Mouse (Mus musculus): ENCODE results near the gene Gm10260. TPM values are rescaled to one million over a fixed set of nuclear protein-coding genes. Genes with fewer than 3 reads are reported as not detected.

Gene Gm10260
- polyA plus RNA-seq, 1 experiment from 2014 or later: 4.9 TPM

GRCm38 (mm10) chr13:97776702-97777101, 16.3 kb upstream of the Gm10260 start:
- Histone ChIP-seq H3K4me3 (ENCODE audit: low read depth, low read length) (no peak overlapping the region), H3K27me3 (ENCODE audit: control insufficient read depth, insufficient read depth, low read depth, low read length) (no peaks in the 10 kb centered on the region), H3K27ac (ENCODE audit: low read length) (peak overlapping the region; percentile 55), H3K9ac (ENCODE audit: low read depth, low read length) (0 out of 2 replicates have a peak overlapping the region, but pooled peaks have one; percentile 10), H3K4me1 (ENCODE audit: control insufficient read depth, low read depth, low read length) (peaks cover 47% of the 10 kb centered on the region), H3K36me3 (ENCODE audit: control insufficient read depth, insufficient read depth) (no peaks in the 10 kb centered on the region), H3K9me3 (replicated peaks; ENCODE audit: control insufficient read depth, low read length) (no peaks in the 10 kb centered on the region), H3K4me2 (ENCODE audit: low read depth, low read length) (no peak overlapping the region)
- ATAC-seq (ENCODE audit: low read depth): no peak
- WGBS (ENCODE audit: insufficient replicate concordance): 82% methylated on average over 3 of the region's 3 CpGs

DNA sequence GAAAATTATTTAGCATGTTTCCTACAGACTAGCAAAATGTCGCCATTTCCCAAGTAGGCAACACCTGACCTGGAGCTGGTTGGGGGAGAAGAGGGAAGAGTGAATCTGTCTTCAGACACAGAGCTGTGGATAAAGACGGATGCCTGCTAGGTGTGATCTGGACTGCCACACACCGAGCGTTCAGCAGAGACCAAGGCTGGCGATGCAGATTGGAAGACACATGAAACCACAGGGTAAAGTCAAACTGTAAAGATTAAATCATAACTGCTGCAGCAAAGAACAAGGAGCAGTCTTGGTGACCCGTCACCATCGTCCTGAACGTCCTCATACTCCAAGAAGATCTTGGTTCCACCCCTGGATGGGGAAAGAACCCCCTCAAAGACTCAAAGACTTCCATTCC, 15.5 kb upstream of the Gm10260 start:
- Histone ChIP-seq H3K4me3 (ENCODE audit: low read depth, low read length) (no peak overlapping the region), H3K9ac (ENCODE audit: low read depth, low read length) (no peak overlapping the region), H3K27ac (ENCODE audit: low read length) (peak overlapping the region; percentile 15), H3K36me3 (ENCODE audit: control insufficient read depth, insufficient read depth) (no peaks in the 10 kb centered on the region), H3K27me3 (ENCODE audit: control insufficient read depth, insufficient read depth, low read depth, low read length) (no peaks in the 10 kb centered on the region), H3K4me1 (ENCODE audit: control insufficient read depth, low read depth, low read length) (peaks cover 40% of the 10 kb centered on the region), H3K4me2 (ENCODE audit: low read depth, low read length) (no peak overlapping the region), H3K9me3 (replicated peaks; ENCODE audit: control insufficient read depth, low read length) (no peaks in the 10 kb centered on the region)
- WGBS (ENCODE audit: insufficient replicate concordance): 31% methylated on average over 8 of the region's 8 CpGs
- no peak for ATAC-seq (ENCODE audit: low read depth)

DNA sequence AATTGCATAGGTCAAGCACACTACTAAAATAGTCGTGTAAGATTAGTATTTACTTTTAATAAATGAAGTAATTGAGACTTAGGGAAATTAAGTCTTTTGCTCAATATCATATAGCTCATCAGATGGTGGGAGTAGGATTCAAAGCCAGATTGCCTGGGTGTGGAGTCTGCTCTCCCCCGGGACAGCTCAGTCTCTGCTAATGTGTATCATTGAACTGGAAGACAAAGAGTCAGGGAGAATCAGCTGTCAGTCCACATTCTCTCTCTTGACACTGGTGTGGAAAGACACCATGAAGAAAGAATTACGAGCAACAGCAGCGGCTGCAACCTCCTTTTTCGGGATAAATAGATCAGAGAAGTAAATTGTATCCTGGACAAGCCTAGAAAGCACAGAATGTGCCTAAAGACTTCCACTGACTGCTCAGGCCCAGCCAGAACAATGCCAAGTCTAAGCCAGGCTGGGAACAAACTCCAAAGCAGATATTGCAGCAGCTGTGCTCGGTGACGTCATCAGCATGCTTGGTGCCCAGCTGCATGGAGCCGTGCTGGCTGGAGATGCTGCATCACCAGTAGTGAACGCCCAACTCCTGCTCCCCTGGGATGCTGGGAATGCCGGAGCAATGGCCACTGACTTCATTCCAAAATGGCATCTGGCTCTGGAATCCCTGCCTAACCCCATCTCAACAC, 14.5 kb upstream of the Gm10260 start:
- no peak overlapping the region for H3K9ac ChIP-seq (ENCODE audit: low read depth, low read length)
- no peaks in the 10 kb centered on the region for H3K36me3 ChIP-seq (ENCODE audit: control insufficient read depth, insufficient read depth)
- ATAC-seq (ENCODE audit: low read depth): no peak
- 78% methylated on average over 10 of the region's 10 CpGs for WGBS (ENCODE audit: insufficient replicate concordance)
- H3K27ac ChIP-seq (ENCODE audit: low read length): no peak overlapping the region
- H3K4me1 ChIP-seq (ENCODE audit: control insufficient read depth, low read depth, low read length): peaks cover 31% of the 10 kb centered on the region
- no peak overlapping the region for H3K4me3 ChIP-seq (ENCODE audit: low read depth, low read length)
- no peaks in the 10 kb centered on the region for H3K27me3 ChIP-seq (ENCODE audit: control insufficient read depth, insufficient read depth, low read depth, low read length)
- no peak overlapping the region for H3K4me2 ChIP-seq (ENCODE audit: low read depth, low read length)
- H3K9me3 ChIP-seq (replicated peaks; ENCODE audit: control insufficient read depth, low read length): no peaks in the 10 kb centered on the region

GRCm38 (mm10) chr13:97769205-97769604, 8.8 kb upstream of the Gm10260 start:
- Histone ChIP-seq H3K4me3 (ENCODE audit: low read depth, low read length) (no peak overlapping the region), H3K4me1 (ENCODE audit: control insufficient read depth, low read depth, low read length) (peaks cover 22% of the 10 kb centered on the region), H3K9me3 (replicated peaks; ENCODE audit: control insufficient read depth, low read length) (no peaks in the 10 kb centered on the region), H3K27ac (ENCODE audit: low read length) (no peak overlapping the region), H3K27me3 (ENCODE audit: control insufficient read depth, insufficient read depth, low read depth, low read length) (no peaks in the 10 kb centered on the region), H3K9ac (ENCODE audit: low read depth, low read length) (no peak overlapping the region), H3K4me2 (ENCODE audit: low read depth, low read length) (no peak overlapping the region), H3K36me3 (ENCODE audit: control insufficient read depth, insufficient read depth) (no peaks in the 10 kb centered on the region)
- WGBS (ENCODE audit: insufficient replicate concordance): 74% methylated on average over 3 of the region's 3 CpGs
- no peak for ATAC-seq (ENCODE audit: low read depth)

DNA sequence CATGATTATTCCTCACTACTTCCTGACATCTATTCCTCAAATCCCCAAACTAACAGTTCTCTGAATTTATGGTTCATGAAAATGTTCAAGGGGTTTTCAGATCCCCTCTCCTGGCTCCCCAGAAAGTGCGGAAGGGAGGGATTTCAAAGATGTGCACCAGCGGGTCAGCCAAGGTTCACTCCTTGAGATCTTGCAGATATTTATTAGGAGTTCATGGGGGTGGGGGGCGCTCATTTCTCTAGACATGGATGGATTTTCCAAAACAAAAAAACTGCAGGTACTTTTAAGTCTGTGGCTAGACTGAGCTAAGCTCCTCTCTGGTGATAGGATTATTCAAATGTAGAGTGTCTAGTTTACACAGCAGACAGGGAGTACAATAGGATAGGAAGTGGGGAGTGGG, 8.4 kb upstream of the Gm10260 start:
- Histone ChIP-seq H3K9me3 (replicated peaks; ENCODE audit: control insufficient read depth, low read length) (no peaks in the 10 kb centered on the region), H3K4me2 (ENCODE audit: low read depth, low read length) (no peak overlapping the region), H3K27ac (ENCODE audit: low read length) (no peak overlapping the region), H3K9ac (ENCODE audit: low read depth, low read length) (no peak overlapping the region), H3K4me1 (ENCODE audit: control insufficient read depth, low read depth, low read length) (peaks cover 24% of the 10 kb centered on the region), H3K4me3 (ENCODE audit: low read depth, low read length) (no peak overlapping the region), H3K36me3 (ENCODE audit: control insufficient read depth, insufficient read depth) (no peaks in the 10 kb centered on the region), H3K27me3 (ENCODE audit: control insufficient read depth, insufficient read depth, low read depth, low read length) (no peaks in the 10 kb centered on the region)
- 75% methylated on average over 3 of the region's 3 CpGs for WGBS (ENCODE audit: insufficient replicate concordance)
- ATAC-seq (ENCODE audit: low read depth): no peak

GRCm38 (mm10) chr13:97768046-97768682, 7.7 kb upstream of the Gm10260 start:
- H3K27ac ChIP-seq (ENCODE audit: low read length): no peak overlapping the region

GRCm38 (mm10) chr13:97766600-97766999, 6.2 kb upstream of the Gm10260 start:
- Histone ChIP-seq H3K4me1 (ENCODE audit: control insufficient read depth, low read depth, low read length) (peaks cover 24% of the 10 kb centered on the region), H3K27ac (ENCODE audit: low read length) (peak overlapping the region; percentile 79), H3K9ac (ENCODE audit: low read depth, low read length) (no peak overlapping the region), H3K27me3 (ENCODE audit: control insufficient read depth, insufficient read depth, low read depth, low read length) (no peaks in the 10 kb centered on the region), H3K36me3 (ENCODE audit: control insufficient read depth, insufficient read depth) (no peaks in the 10 kb centered on the region), H3K4me3 (ENCODE audit: low read depth, low read length) (no peak overlapping the region), H3K9me3 (replicated peaks; ENCODE audit: control insufficient read depth, low read length) (no peaks in the 10 kb centered on the region), H3K4me2 (ENCODE audit: low read depth, low read length) (peak overlapping the region; percentile 26; the same call in 1 of the 2 replicates)
- peak; percentile 92 for ATAC-seq (ENCODE audit: low read depth)
- WGBS (ENCODE audit: insufficient replicate concordance): 44% methylated on average over 3 of the region's 3 CpGs

More at GRCm38 (mm10) chr13:97768046-97768682, 7.7 kb upstream of the Gm10260 start:
- no peak overlapping the region for H3K4me2 ChIP-seq (ENCODE audit: low read depth, low read length)
- no peaks in the 10 kb centered on the region for H3K27me3 ChIP-seq (ENCODE audit: control insufficient read depth, insufficient read depth, low read depth, low read length)
- 78% methylated on average over 7 of the region's 7 CpGs for WGBS (ENCODE audit: insufficient replicate concordance)
- no peaks in the 10 kb centered on the region for H3K9me3 ChIP-seq (replicated peaks; ENCODE audit: control insufficient read depth, low read length)
- no peak overlapping the region for H3K9ac ChIP-seq (ENCODE audit: low read depth, low read length)
- peaks cover 24% of the 10 kb centered on the region for H3K4me1 ChIP-seq (ENCODE audit: control insufficient read depth, low read depth, low read length)
- ATAC-seq (ENCODE audit: low read depth): no peak
- no peak overlapping the region for H3K4me3 ChIP-seq (ENCODE audit: low read depth, low read length)
- no peaks in the 10 kb centered on the region for H3K36me3 ChIP-seq (ENCODE audit: control insufficient read depth, insufficient read depth)

GRCm38 (mm10) chr13:97765913-97766312, 5.5 kb upstream of the Gm10260 start:
- Histone ChIP-seq H3K9me3 (replicated peaks; ENCODE audit: control insufficient read depth, low read length) (no peaks in the 10 kb centered on the region), H3K4me1 (ENCODE audit: control insufficient read depth, low read depth, low read length) (peaks cover 26% of the 10 kb centered on the region), H3K4me3 (ENCODE audit: low read depth, low read length) (no peak overlapping the region), H3K36me3 (ENCODE audit: control insufficient read depth, insufficient read depth) (no peaks in the 10 kb centered on the region), H3K27ac (ENCODE audit: low read length) (peak overlapping the region; percentile 64; the same call in 1 of the 2 replicates), H3K9ac (ENCODE audit: low read depth, low read length) (no peak overlapping the region), H3K27me3 (ENCODE audit: control insufficient read depth, insufficient read depth, low read depth, low read length) (no peaks in the 10 kb centered on the region), H3K4me2 (ENCODE audit: low read depth, low read length) (peak overlapping the region; percentile 26)
- 40% methylated on average over 2 of the region's 2 CpGs for WGBS (ENCODE audit: insufficient replicate concordance)
- peak; percentile 61 for ATAC-seq (ENCODE audit: low read depth)

GRCm38 (mm10) chr13:97764067-97764466, 3.6 kb upstream of the Gm10260 start:
- 75% methylated on average over 7 of the region's 7 CpGs for WGBS (ENCODE audit: insufficient replicate concordance)
- H3K9ac ChIP-seq (ENCODE audit: low read depth, low read length): no peak overlapping the region
- H3K36me3 ChIP-seq (ENCODE audit: control insufficient read depth, insufficient read depth): no peaks in the 10 kb centered on the region
- H3K4me2 ChIP-seq (ENCODE audit: low read depth, low read length): no peak overlapping the region
- no peaks in the 10 kb centered on the region for H3K27me3 ChIP-seq (ENCODE audit: control insufficient read depth, insufficient read depth, low read depth, low read length)
- no peak for ATAC-seq (ENCODE audit: low read depth)
- H3K4me3 ChIP-seq (ENCODE audit: low read depth, low read length): no peak overlapping the region
- H3K27ac ChIP-seq (ENCODE audit: low read length): peak overlapping the region; percentile 12; the same call in 1 of the 2 replicates
- H3K4me1 ChIP-seq (ENCODE audit: control insufficient read depth, low read depth, low read length): peaks cover 26% of the 10 kb centered on the region
- no peaks in the 10 kb centered on the region for H3K9me3 ChIP-seq (replicated peaks; ENCODE audit: control insufficient read depth, low read length)

Measured in liver, embryonic 16.5 days (tissue).